Mouse (Mus musculus) kidney, adult 9 months (tissue): ENCODE data around the gene Cyp11a1.

Experiments
- DNase-seq: peaks from one replicate; pipeline ENCODE4 v3.0.0; 2022

Cyp11a1 gene

DNA sequence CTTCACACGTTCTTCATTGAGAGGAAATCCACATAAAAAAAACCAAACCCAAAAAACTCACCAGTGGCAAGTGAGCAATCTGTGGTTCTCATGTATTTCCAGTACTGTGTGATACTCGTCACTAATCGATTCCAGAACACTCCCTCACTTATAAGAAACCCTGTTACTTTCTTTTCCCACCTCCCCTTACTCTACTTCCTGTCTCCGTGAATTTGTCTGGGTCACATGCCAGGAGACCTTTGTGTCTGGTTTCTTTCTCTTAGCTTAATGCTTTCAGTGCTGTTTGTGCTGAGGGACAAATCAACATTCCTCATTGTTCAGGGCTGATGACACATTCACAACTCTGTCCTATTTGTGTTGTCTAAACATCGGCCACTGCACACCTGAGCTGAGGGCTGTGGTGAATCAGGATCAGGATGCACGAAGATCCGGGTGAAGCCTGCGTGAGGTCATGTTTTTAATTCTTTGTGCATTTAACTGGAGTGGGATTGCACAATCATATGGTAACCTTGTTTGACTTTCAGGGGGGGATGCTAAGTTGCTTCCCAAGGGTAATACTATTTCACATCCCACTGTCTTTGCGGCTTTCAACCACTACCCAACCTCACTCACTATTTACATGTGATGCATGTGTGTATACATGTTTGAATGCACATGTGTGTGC is 33.3 kb upstream of the Cyp11a1 start:
- DNase-seq = no peak

DNA sequence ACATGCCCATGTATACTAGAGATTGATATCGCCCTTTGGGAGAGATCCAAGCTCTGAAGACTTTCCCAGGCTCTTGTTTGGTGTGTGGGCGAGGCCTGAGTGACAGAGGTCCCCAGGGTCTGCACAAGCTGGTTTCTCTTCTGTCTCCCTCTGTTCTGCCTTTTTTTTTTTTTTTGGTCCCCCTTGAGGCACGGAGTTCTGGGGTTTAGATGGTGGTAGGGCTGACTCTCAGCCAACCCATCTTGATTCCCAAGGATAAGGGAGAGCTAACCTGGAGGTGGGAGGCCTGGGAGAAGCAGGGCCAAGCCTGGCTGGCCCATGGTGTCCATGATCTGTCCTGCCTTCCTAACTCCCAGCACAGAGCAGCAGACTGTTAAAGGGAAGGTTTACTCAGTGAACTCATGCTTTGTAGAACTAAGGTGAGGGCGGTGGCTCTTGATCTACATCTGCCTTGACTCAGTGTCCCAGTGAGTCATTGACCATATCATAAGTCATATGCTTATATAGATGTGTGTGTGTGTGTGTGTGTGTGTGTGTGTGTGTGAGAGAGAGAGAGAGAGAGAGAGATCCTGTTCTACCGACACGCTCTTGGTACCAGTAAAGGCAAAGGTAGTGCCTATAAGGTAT is 32.7 kb upstream of the Cyp11a1 start:
- no peak for DNase-seq

DNA sequence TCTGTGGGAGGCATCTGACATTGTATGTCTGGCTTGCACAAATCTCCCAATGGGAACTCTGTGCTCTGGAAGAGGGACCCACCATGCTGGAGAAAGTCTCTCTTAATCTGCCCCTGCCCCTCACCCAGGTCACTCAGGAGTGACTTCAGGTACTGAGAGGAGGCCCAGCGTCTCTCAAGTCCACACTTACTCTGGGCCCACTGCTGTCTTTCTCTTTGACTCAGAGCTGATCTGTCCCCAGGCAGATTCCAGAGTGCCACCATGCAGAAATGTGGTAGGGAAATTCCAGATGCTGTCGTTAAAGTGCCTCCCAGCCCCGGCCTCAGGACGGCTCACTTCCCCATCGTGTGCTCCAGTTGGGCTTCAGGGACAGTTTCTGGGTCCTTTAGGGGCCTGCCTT is 32.0 kb upstream of the Cyp11a1 start:
- DNase-seq = no peak

DNA sequence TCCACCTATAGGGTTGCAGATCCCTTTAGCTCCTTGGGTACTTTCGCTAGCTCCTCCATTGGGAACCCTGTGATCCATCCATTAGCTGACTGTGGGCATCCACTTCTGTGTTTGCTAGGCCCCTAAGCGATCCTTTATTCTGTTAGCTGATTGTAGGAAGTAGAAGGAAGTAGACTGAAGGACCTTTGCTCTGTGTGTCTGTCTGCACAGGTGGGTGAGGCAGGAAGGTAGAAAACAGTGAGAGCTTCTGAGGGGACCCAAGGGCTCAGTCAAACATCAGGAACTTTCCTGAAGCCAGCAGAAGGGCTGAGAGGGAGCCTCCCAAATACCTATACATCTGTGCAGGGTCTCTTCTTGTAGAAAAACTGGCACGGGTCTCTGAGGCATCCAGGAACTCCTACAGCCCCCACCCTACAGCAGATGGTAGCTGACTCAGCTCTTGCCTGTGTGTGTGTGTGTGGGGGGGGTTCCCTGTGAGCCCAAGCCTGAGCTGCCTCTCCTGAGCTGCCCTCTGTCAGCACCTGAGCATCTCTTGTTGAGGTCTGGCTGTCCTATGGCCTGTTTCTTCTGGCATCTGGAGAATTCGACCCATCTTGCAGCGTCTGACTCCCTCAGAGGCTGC is 30.9 kb upstream of the Cyp11a1 start:
- no peak for DNase-seq

DNA sequence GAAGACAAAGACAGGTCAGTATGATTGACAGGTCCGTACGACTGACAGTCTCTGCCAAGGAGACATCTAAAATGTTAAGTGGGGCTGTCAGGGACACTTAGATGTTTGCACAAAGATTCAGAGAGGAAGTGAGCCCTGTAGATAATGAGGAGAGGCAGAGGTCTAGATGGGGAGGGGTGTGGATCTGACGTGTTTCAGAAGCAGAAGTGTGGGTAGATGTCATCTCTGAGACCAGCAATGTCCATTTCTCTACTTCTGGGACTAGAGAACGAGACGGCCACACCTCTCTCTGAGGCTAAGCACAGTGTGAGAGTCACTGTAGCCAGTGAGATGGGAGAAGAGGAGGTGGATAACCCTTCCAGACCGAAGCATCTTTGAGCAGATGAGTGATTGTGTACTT is 28.2 kb upstream of the Cyp11a1 start:
- no peak for DNase-seq

DNA sequence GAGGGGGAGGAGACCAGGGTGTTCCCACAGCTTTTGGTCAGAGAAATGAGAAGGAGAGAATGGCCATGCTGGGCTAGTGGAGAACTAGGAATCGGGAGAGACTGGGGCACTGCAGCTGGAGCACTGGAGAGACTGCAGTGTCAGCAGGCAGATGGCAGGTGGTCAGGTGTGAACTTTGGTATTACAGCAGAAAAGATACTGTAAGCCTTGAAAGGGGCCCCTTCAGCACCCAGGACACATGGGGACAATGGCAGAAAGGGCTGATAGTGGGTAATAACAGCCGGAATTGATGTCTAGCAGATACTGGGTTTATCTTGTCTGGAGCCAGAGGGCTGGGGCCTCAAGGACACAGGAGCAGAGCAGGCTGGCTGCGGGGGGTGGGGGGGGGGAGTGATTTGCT is 27.4 kb upstream of the Cyp11a1 start:
- no peak for DNase-seq

DNA sequence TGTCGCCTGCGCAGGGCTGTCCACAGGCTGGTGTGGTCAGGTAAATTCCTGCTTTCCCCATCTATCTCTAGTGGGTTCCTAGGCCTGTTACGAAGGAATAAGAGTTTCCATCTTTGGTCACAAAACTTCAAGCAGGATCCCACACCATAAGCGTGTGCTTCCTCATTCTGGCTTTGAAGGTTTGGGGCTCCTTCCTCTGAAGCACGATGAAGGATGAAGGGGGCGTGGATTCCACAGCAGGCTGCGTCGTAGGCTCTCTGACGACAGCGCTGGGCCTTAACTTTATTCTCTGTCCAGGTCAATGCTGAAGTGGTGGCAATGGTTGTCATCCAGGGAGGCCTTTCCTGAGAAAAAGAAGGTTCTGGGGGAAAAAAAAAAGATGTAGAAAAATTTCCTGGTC is 25.6 kb upstream of the Cyp11a1 start:
- DNase-seq = no peak

DNA sequence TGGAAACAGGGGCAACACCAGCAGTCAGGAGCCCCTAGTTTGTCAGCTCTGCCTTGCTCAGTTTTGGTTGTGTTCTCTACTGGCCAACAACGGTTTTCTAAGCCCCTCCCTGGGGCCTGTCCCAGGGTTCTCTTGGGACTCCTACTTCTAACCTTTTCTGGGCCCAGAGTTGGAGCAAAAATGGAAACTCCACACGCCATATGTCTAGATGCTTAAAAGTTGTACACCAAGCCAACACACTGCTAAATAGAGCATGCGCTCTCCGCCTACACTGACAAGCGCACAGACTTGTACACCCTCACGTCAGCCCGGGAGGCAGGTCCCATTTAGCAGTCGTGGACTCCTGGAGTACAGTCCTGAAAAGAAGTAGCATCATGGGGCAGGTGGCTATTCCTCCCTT is 20.9 kb upstream of the Cyp11a1 start:
- DNase-seq = no peak

DNA sequence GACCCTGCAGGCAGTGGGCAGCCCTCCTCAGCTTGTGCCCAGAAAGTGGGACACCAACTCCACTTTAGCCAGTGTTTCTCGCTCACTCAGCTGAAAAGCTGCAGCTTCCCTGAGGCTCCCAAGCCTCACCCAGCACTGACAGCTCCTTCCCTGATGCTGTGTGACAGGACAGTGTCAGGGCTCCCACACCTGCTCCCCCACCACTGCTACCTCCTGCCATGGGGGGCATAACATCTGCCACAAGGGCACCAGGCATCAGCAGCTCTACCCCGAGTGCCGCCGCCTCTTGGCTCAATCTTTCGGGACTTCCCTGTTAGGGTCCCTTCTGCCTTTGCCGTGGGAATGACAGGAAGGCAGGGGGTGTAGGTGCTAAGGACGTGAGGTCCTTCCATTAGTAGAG is 19.9 kb upstream of the Cyp11a1 start:
- no peak for DNase-seq

DNA sequence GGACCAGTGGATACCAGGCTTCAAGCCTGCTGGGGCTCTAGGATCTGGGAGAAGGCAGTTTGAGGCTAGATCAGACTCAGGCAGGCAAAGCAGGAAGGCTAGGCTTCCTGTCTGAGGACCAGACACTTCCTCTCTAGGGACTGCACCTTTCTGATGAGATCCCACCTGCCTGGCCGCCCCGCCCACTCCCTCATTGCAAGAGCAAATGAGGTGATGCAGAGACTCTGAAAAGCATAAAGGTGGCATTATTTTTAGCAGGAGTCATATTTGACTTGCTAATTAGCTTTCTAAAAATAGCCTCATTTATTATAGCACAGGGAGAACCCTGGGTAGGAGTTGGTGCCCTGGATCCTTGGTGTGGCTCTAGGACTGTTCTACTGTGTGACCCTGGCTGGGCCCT is 18.1 kb upstream of the Cyp11a1 start:
- no peak for DNase-seq

DNA sequence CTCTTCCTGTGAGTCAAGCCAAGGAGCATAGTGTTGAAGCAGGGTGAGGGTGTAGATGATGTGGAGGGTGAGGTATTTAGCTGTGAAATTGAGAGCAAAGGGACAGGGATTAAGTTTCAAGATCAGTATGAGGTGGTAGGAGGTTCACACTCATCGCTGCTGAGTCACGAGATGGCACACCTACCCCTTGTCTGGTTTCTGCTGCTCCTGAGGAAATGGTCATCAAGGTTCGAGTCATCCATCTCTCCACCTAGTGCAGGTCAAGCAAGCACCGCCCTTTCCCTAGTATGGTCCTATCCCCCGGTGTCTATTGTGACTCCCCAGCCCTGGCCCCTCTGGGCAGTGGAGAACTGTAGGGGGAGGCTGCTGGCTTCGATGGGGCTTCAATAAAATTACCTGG is 16.9 kb upstream of the Cyp11a1 start:
- no peak for DNase-seq

DNA sequence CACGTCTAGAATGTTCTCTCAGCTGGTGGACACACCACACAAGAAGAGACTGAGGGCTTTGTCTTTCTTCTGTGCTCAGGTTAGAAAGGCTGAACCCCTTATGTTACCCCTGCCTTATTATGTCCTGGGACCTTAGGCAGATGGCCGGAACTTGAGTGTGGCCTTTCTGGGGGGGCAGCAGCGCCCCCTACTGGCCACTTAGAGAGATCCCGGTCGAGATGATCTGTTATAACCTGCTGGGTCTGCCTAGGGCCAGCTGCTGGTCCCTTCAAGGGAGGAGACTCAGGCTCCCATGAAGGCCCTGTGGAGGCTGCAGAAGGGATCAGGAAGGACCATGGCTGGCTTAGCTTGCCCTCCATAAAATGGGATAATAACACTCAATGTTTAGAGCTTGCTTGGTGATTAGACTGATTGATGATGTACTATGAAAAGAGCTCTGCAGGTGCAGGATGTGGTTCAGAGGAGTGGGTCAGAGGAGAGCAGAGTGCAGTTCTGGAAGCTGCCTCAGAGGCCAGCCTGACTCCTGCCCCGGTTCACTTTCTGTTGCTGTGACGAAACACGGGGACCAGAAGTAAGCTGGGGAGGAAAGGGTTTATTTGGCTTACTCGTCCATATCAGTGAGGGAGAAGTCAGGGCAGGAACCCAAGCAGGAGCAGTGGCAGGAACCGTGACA is 15.6 kb upstream of the Cyp11a1 start:
- peak; percentile 37 for DNase-seq

DNA sequence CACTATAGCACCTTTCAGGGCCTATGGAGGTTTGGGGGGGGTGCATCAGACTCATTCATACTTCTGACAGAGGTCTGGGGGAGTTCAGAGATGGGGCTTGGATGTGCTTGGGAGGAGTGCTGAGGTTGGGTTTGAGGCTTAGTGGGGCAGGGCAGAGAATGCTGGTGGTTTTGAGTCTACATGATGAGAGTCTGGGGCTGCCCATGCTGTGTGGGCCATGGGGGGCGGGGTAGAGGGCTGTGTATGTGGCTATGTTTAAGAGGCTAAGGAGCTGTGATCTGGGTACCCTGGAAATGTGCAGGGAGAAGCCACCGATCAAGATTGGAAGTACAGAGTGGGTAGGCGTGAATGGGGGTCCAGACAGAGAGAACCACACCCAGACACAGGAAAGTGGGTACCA is 14.2 kb upstream of the Cyp11a1 start:
- DNase-seq = no peak

DNA sequence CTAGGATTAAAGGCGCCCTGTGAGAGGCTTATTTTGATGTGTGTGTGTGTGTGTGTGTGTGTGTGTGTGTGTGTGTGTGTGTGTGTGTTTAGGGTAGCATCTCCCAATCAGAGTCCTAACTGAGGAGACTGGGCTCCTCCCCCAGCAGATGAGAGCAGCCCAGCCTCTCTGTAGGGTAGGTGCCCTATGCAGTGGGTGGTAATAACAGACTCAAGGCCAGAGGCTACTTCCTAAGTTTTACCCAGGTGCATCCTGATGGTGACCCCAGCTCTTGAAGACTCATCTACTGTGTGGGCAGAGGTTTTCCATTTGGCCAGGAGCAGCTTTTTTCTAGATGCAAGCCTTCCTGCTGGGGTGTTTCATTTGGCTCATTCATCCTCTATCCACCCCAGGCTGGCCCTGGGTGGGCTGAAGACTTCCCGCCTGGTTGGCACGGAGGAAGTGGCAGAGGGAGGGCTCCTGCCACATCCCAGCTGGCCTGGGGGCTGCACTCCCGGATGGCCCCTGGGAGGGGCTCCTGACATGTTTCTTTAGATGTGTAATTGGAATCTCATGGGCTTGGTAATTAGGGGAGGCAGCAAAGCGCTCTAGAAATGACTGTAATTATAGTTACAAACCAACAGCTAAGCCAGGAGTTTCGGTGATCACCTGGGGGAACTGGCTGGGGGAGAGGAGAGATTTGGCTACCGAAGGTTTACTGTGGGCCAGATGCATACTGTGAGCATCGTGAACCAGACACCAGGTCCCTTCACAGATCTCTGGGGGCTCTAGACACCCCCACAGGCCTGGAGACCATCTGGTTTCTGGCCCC is 13.2 kb upstream of the Cyp11a1 start:
- DNase-seq = no peak

DNA sequence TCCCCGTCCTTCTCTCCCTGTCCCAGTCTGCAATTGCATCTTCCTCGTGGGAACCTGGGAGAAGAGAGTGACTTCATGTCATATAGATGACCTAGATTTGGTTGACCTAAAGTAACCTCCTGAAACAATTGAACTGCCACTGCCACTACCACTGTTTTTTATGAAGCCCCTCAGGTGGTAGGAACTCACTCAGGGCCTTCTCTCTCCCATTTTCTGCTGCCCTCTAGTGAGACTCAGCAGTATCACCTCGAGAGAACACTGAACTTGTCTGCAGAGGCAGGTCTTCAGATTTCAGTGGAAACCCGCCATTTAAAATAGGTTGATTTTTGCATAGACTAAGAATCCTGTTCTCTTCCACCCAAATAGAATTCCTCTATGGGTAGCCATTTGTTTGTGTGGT is 10.9 kb upstream of the Cyp11a1 start:
- DNase-seq = no peak

DNA sequence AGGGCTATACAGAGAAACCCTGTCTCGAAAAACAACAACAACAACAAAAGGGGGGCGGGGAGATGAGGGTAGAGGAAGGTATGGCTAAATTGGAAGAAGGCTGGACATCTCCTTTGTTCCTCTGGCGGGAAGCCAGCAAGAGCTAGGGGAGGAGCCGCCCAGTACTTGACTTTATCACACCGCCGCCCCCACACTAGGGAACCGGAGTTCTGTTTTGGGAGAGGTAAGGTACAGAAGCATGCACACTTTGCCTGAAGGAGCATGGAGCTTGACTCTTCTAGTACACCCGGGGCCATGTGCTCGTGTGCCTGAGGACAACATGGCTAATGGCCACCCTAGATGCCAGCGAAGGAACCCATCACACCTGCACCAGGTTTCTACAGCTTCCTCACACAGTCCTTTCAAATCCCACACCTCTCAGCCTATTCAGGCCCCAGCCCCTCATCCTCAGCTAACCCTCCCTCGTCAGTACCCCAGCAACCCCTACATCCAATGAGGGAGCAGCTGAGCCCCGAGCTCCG is 8.6 kb upstream of the Cyp11a1 start:
- no peak for DNase-seq

DNA sequence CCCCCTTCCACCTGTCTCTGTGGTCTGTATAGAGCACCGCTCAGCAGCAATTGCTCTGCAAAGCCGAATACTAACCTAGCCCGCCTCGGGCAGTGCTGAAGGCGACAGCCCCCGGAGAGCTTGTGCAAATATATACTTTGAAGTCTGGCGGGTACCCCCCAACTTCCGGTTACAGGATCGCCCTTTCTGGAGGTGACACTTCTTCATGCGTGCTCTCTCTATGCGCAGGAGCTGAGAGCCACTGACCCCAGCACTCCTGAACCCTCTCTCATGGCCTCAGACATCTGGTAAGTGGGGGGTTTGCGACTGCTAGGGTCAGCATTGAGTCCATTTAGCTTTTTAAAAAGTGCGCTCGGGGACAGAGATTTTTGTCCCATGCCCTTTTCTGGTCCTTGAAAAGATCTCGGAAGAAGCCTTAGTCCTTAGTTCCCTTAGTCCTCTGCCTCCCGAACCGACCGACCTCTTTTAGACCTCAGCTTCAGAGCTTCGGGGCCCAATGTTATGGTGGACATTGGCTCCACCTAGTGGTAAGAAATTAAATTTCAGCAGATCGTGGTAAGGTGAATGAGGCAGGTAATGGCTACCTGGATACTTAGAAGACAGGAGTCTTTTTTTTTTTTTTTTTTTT is 8.1 kb upstream of the Cyp11a1 start:
- DNase-seq = peak; percentile 79

DNA sequence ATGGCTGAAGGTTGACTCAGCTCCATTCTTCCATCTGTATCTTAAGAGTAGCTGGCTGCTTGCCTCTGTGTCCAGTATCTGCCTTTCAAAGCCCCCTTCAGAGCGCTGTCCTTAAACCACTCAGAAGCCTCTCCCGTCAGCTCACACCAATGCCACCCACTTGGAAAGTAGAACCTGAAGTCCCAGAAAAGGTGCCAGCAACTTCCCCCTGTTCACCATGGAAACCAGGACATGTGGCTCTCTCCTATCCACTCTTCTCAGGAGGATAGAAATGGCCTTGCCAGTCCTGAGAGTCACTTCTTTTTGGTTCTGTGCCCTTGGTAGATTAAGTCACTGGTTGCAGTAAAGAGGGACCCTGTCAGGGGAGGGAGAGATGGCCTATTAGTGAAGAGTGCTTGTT is 7.5 kb upstream of the Cyp11a1 start:
- DNase-seq = no peak

DNA sequence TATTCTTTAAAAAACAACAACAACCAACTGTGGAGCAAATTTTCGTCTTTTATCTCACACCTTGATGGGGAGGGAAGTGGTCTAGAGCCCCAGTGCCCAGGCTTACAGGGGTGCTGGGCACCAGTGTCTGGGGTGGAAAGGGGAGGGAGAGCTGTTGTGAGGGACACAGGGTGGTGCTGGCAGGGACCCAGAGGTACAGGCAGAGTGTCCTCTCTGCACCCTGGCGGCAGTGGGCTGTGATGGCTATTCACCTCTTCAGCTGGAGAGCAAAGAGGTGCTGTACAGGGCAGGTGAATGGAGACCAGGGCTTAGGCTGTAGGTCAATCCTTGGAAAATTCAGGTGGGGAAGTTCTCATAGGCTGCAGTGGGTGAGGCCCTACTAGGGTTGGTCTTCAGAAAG is 6.5 kb upstream of the Cyp11a1 start:
- no peak for DNase-seq

DNA sequence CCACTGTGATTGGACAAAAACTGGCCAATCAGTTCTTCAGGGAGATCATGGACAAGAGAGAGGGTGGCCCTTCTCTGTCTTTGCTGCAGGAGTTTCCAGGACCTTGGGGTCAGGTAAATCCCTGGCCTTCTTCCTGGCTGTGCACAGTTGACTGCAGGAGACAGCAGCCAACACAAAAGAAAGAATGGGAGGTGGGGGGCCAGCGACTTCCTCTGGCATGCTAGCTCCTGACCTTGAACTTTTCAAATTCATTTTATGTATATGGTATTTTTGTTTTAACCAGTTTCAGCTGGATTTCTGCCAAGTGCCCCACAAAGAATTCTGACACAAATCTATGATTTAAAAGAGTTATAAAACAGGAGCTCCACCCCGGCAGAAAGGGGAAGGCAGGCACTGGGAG is 2.9 kb upstream of the Cyp11a1 start:
- no peak for DNase-seq

DNA sequence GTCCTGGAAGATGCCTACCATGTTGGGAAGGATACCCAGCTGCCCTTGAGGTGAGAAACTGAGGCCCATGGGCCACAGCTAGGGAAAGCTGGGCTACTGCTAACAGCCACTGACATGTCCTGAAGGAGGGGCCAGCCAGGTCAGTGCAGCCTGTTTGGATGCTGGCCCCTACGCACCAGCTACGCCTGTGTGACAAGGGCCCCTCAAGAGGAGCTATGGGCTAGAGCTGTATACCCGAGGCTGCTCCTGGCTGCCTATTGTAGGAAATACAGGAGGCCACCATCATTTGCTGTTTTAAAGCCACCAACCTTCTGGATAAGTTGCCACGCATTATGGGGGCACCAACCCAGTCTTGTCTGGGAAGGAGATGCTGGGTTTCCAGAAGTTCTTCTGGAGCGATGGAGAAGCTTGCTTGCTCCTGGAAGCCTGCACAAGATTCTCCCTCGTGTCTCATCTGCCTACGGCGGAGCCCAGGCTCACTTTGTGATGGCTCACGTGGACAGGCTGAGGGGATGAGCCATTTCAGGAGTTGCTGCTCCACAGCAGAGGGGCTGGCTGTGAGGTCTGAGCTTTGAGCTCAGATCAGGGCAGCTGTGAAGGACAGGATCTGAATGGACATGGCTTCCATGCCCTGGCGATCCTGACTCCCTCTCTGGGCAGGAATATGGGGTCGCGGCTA is 2.3 kb downstream of the Cyp11a1 start:
- no peak for DNase-seq

DNA sequence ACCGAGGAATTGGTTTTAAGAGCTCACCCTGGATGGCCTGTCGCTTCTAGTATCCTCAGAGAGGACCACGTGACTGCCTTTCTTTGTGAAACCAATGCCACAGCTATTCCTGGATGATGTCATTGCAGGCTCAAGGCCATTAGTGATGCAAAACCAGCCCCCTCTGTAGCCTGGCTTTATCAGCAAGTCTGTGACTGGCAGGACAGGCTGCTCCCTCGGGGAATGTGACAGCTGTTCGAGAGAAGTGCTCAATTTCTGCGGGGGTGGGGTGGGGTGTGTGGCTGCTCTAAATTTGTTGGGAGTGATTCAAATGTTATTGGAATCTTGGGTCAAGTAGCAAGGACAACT is 2.8 kb downstream of the Cyp11a1 start:
- no peak for DNase-seq
